Mouse (Mus musculus) gastrocnemius, adult 8-10 months (tissue): Measurements from ENCODE around the gene Creb3l1. TPM values are rescaled to one million over a fixed set of nuclear protein-coding genes. Genes with fewer than 3 reads are reported as not detected.

ENCODE experiments used
- DNase-seq, 2 experiments: peaks; one replicate each; pipeline ENCODE4 v3.0.0; 2022; ENCODE audit warnings: low spot score in 2 of 2
- total RNA-seq, 4 experiments: library from RNA; stranded (reverse); gene quantifications; 2 replicates each; pipeline ENCODE4 v1.2.4; 2022

The Creb3l1 gene
- total RNA-seq: 1 to 10 TPM in 3 of 4 experiments, under 1 TPM in 1; 0.41 to 2.1 (median 1.4) TPM

DNA sequence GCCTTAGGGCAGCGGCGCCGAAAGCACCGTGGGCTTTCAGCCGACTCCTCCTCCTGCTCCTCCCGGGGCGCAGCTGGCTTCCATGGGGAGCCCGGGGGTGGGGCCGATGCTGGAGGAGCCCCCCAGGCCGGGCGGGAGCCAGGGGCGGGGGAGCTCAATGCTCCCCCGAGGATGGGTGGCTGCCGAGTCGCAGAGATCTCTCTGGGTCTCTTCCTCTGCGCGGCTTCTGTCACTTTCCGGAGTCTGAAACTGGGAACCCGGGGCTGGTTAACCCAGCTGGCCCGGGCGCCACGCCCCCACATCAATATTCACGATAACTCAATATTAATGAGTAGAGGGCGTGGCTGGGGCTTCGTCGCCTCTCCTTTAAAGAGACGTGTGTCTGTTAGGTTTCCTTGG lies at the start of gene Creb3l1:
Gene Creb3l1 (minus strand): TSS at position 229 of the 399 bp plus-strand sequence.
- DNase-seq: peak; percentile 64 to 66

DNA sequence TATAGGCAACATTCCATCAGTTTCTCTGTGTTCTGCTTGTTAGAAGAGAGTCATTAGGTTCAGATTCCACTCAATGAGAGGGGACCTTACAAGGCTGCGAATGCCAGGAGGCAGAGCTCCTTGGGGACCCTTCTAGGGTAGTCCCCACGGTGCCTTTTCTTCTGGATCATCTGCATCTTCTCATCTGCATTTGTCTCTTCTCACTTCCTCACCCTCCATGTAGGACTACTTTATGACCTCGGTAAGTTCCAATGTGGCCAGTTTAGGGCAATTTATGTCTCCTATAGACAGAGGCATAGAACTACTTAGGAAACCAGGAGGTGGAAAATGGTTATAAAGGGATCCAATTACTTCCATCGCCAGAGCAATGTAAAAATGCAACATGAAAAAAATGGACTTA lies 46.8 kb upstream of the Creb3l1 start:
- DNase-seq: no peak

DNA sequence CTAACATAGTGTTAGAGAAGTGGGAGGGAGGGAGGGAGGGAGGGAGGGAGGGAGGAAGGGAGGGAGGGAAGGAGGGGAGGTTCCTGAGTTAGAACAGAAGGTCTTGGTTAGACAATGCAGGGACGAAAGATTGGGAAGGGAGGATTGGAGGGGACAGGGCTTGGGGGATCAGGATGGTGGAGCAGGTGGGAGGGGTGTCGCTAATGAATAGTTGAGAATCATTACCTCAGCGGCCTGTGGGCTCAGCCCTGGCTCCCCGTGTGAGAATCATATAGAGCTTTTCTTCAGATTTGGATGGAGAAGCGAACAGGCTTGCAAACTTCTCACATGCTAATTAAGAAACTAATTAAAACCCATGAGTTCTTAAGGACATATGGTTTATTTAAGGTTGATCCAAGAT lies 45.3 kb upstream of the Creb3l1 start:
- no peak for DNase-seq

DNA sequence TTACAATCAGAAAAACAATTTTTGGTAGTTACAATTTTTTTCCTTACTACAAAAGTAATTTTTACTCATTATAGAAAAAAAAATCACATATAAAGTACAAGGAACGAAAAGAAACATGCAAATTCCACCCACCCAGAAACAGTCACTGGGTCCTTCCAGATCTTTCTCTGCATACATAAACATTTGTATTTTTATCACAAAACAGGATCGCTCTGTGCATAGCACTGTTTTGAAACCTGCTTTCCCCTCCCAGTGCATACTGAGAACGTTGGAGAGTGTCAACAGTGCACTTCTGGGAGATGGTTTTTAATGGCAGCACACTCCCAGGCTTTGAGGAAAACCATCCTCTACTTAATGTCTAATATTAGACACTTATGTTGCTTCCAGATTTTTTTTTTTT lies 43.3 kb upstream of the Creb3l1 start:
- no peak for DNase-seq

DNA sequence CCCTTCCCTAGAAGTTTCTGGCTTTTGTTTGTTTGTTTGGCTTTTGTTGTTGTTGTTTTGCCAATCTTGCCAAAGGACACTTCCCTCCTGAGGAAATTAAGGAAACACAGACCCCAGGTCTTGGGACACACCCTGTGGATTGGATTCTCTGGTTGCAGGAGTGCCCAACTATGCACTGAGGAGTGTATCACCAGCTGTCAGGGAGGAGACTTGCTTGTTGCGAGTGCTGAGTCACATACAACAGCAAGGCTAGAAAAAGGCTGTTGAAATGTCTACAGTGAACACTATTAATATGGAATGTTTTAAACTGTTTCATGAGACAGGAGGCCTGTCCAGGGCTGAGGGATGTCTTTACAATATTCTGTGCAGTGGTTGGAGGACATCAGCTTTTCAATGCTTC lies 42.6 kb upstream of the Creb3l1 start:
- DNase-seq: no peak

DNA sequence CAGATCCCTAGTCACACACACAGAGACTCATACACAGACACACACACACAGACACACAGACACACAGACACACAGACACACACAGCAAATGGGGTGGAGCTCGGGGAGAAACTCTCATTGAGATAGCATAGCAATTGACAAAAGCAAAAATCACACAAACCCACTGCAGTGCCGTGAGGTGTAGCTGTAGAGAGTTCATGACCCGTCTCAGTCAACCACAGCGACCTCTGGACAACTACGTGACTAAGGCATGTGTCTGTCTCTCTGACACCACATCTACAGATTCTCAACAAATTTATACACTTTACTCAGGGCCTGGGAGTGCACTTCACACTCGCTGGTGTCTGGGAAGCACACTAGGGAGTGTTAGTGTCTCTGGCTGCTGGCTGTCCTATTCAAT lies 41.6 kb upstream of the Creb3l1 start:
- DNase-seq: no peak

DNA sequence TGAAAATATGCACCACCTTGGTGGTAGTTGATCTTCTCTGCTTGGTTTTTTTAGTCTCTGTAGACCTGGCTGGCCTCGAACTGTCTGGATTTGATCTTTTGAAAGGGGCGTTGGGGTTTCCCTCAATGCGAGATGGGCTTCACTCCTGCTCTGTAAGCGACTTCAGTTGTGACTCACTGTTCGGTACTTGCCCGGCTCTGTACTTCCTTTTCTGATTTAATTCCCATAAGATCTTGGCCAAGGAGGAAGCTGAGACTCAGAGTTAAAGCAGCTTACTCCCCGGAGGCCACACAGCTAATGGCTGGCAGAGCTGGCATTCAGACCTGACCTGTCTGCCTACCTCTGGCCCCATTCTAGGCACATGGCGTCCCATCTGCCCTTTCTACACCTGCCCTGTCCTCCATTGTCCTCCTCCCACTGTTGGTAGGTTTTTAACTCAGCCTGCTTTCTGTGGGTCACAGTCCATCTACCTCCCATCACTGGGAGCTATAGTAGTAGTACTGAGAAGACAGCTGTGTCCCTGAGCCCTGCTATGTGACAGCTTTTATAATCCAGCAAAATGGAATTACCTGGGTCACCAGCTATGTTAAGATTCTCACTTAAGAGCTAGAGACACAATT lies 41.1 kb upstream of the Creb3l1 start:
- DNase-seq: no peak

DNA sequence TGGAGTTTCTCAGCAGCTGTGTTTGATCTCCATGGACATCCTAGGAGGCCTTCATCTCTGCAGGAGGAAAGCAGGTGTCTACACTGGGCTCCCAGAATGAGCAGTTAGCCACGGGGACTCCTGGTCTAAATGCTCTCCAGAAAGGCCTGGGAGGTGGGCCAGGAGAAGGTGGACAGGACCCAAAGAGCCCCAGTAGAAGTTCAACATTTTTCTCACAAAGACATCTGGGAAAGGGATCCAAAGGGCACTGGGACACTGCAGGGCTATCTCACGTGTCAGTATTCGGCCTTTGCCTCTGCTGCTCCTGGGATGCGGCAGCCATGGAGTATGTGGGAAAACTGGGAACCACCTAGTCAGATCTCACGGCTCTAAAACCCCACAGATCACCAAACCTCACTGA lies 38.8 kb upstream of the Creb3l1 start:
- no peak for DNase-seq

DNA sequence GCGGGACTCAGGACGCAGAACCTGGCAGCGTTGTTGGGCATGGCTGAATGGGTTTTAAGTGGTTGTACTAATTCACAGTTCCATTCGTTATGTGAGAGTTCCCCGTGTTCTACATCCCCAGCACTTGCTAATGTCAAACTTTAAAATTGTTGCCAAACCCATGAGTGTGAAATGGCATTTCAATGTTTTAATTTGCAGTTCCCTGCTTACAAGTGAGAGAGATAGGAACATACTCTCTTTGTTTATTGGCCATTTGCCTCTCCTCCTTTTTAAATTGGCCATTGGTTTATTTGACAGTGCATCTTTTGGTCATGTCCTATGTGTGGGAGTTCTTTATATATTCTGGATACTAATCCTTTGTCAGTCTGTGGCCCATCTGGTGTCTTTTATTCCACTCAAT lies 37.0 kb upstream of the Creb3l1 start:
- no peak for DNase-seq

DNA sequence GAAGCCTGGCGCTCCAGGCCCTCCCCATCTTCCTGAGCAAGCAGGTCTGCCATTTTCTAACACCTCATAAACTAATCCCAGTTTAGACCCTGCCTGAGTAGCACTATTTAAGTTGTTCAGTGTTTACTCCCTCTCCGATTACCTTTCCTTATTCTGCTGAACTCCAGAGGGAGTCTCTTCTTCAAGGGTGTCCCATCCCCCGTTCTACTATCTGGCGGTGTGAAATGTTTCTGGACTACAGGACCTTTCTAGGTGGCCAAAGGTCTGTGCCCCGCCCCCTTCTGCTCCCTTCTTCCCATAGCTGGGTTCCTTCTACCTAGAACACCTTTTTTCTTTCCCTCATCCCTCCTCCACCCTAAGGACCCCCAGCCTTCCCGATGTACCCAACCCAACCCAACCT lies 36.0 kb upstream of the Creb3l1 start:
- DNase-seq: peak; percentile 11 to 32

DNA sequence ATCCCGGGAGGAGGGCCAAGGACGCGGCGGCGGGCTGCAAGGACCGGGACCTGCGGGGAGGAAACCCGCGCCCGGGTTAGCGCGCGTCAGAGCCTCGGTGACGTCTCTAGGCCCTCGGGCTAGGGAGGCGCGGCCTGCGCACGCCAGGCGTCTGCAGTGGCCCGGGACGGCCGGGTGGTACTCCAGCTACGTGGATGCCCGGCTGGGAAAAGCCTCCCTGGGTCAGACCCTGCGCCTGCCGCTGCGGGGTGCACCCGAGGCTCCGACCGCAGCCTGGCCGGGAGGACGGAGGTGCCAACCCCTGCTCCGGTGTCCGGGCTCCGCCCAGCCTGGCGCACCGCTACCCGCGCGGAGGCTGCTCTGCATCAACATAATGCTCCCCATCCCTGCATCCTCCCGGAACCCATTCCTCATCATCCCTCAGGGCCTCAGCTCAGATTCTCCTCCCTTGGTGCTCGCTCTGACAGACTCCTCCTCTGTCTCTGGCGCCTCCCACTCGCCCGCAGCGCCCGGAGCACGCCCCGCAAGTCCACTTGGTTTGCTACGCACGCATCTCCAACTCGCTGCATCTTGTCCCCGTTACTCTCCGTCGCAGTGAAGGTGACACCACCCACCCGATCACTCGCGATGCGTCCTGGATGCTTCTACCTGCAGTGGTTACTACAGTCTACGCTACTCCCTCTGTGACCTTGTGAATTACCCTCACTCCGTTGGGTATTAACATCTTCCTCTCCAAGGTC lies 35.3 kb upstream of the Creb3l1 start:
- DNase-seq: peak; percentile 60 to 65

DNA sequence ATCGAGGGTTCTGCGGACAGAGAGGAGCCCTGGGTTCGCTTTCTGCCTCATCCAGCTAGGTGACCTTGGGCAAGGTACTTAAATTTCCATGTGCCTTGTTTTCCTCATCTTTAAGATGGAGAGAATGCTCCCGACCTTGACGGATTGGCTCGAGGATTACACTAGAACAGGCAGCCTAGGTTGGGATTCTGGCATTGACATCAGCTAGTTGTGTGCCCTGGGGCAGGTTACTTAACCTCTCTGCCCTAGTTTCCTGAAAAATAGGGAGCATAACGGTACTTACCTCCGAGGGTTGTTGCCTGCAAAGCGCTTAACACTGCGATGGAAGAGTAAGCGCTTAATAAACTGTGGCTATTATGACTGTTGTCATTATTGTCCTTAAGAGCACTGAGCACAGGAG lies 34.6 kb upstream of the Creb3l1 start:
- DNase-seq: no peak

DNA sequence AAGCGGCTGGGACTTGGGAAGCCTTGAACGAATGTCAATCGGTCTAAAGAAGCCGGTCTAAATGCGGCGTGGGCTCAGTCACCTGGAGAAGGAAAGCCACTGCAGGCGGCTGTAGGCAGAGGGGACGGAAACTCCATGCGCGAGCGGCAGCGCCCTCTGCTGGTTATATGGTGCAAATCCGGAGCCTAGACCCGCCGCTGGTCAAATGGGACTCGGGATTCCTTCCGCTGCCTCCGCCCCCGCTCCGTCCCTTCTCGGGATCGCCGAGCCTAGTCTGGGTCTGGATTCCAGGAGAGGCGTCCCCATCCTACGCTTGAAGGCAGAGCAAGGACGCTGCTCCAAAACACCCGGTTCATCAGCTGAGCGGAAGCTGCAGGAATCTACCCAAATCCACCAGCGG lies 34.2 kb upstream of the Creb3l1 start:
- peak; percentile 84 to 88 for DNase-seq

DNA sequence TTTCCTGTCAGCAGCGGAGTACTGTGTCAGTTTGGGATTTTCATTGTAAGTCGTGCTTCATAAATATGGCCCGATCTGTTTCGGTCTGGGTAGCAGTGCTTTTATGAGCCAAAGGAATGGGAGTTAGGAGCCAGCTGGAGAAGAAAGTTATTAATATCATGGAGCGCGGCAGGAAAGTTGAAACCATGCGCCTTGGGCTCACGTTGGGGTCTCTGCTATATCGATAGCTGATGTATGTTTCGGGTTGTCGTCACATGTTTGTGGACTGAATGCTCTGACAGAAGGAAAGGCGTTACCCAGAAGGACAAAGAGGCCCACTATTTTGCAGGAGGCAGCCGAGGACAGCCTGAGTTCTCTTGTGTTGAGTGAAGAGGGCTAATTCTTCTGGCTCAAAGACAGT lies 32.5 kb upstream of the Creb3l1 start:
- DNase-seq: peak in 1 of 2 experiments; percentile 10

DNA sequence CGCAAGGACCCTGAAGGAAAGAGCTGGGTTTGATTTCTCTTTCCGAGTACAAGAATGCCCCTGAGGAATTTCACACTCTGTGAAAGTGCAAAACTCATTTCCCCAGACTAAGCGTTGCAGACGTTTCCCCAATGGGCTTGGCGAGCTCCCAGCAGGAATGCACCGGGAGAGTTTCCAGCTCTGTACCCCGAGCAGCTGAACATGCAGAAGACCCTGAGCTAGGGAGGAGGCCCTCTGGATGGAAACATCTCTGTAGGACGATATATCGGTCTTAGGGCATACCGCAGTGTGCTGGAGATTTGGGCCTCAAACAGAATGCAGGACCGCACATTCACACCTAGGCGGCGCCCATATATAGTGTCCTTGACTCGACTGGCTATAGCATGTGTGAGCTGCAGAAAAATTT lies 31.5 kb upstream of the Creb3l1 start:
- DNase-seq: peak; percentile 34 to 37

DNA sequence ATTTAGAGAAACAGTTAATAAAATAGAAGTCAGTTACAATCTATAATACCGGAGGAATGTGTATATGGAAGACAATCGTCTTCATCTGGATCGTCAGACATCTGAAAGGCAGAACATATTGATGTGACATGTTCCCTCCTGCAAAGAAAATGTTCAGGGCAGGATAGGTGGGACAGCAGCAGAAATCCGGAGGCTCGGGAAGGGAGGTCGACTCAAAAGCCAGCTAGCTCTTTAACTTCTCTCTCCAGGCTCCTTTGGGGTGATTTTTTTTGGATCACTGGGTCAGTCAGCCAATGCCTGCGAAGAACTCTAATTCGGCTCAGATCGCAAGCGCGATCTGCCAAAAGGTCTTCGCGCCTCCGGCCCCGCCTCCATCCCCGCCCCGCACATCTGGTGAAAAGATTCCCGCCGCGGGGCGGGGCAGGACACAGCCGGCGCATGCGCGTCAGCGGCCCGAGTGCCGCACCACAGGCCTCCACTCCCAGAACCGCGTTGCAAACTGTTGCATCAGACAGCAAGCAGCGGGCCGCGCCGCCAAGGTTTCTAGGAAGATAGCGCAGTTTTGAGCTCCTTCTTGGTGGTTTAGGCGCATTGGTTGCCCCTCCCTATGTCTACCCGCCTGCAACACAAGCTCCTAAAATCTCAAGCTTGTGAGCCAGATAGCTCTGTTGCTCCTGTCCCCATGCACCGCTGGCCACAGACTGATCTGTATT lies 31.0 kb upstream of the Creb3l1 start:
- peak; percentile 84 to 92 for DNase-seq

DNA sequence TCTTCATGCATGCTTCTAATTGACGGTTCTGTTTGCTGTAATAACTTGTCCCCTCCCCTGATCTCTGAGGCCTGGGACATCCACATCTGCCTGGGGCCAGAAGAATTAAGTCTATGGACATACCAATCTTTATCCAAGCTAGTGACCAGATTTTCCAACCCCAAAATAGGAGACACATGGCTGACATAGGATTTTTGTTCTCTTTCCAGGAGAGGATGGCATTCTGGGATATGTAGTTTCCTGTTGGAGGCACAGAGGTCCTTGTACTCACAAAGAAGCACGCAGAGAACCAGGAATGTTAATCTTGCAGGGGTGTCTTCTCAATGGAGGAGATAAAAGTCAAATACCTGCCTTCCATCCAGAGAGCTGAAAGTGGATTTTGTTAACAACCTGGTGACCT lies 28.5 kb upstream of the Creb3l1 start:
- DNase-seq: no peak

DNA sequence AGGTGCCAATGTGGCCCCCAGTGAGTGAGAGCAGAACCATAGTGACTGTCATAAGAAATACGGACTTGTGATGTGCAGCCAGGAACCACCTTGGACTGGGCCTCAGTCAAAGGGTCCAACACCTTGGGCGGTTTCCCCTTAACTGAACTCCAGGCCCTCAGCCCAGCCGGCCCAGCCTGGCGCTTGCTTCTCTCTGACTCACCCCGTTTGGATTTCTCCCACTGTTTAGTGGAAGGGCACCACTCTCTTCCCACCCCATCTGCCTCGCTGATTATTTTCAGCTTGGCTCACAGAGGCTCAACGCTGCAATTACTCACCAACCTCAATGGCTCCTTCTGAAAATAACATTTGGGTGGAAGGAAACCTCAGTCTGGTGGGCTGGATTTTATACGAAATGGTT lies 27.9 kb upstream of the Creb3l1 start:
- DNase-seq: peak in 1 of 2 experiments; percentile 13

DNA sequence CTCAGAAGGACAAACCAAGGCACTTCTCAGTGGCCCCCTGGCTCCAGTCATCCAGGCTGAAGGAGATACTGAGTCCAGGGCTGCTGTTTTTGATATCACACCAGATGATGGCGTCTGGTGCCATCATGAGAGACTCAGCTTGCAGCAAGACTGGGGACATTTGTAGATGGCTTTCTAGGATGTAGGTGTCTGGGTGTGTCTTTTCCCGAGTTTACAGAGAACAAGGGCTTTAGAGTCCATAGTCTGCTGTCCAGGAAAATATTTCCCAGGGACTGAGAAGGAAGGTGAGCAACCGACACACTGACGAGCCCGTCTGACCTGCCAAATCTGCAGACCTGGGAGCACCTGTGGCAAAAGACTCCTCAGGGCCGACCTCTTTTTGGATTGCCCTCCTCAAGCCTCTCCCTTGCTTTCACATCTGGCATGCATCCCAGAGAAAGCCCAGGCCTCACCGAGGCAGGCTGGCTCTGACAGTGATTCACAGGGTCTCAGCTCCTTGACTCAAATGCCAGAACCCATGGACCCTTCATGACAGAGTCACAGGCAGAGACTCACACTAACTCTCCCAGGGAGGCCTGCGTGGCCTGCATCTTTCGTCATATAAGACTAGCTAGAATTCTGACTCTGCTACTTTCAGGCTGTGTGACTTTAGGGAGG lies 23.9 kb upstream of the Creb3l1 start:
- no peak for DNase-seq

DNA sequence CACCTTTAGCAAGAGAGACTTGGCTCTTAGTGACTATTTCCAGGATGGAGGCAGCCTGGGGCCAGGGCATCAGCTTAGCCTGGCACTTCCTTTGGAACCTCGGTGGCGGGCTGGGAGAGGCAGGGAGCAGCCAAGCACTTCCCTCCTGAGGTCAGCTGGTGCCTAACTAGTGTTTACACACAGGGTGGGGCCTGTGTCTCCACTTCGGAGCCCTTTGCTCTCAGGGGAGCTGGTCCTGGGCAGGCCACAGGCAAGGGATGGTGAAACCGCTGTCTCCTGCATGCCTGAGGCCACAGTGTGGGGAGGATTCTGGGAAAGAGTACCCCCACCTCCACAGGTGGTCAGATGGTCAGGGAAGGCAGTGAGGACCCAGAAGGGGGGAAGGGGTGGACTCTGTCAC lies 23.3 kb upstream of the Creb3l1 start:
- DNase-seq: no peak

DNA sequence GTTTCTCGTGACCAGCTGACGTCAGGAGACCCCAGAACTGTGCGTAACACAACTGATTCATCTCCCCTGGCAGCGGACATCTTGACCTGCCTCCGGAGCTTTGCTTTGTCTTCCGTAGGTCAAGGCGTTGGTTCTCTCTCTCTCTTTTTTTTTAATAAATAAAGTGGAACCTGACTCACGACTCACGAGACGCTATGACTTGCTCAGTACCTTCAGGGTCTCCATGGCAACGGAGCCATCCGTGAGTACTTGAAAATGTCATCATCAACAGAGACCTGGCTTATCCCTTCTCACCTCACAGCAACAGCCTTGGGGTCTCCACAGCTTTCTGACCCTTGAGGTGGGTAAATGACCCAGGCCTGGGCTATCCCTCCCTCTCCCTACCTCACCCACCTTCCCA lies 19.0 kb upstream of the Creb3l1 start:
- no peak for DNase-seq

DNA sequence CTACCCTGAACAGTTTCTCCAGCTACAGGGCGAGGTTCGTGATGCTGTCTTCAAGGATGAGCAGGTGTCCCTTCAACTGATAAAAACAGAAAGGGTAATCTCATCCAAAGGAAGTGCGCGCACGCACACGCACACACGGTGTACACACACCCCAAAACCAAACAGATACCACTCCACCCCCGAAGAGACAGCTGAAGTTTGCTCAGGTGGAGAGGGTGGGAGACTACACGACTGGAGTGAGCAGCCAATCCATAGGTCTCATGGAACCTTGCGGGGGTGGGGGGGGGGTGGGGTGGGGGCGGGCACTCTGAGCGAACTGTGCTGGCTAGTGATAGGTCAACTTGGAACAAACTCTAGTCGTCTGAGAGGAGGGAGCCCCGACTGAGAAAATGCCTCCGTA lies 17.2 kb upstream of the Creb3l1 start:
- no peak for DNase-seq
